Comparison of ENCODE assay signal across 17 mouse cellular contexts in the genomic region with DNA sequence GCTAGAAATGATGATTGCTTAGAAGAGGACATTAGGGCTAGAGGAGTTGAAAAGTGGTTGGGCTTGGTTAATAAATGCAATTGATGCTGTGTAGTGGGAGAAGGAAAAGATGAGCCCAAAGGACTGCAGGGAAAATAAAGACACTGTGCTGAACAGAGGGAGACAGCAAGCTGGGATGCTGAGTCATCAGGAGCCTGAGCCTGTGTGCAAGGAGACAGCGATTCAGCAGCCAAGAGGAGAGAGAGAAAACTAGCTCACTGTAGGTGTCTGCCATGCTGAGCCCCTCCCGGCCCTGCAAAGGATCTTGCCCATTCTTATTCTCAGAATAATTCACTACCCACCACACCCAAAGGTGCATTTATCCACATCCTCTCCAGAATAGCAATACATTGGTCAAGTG.
DNase-seq lines count a peak whose midpoint lies in the region; ATAC-seq and TF ChIP-seq lines count a peak whose summit lies in the region.
"Had no signal": no experiment of that assay in that cellular context is flagged by ENCODE, and none has a peak within 500 bp of the region (broad histone marks: within the 10 kb centered on the region; RNA-seq: fewer than 3 reads in every experiment).

No protein-coding gene starts in this region.

- no peak overlapping the region for H3K27ac ChIP-seq in midbrain, embryonic 15.5 days
- H3K27ac ChIP-seq in midbrain, embryonic 14.5 days (replicated peaks; ENCODE audit: low read depth, low read length): no peak overlapping the region
- H3K27ac ChIP-seq in cortical plate, adult 2 months (ENCODE audit: insufficient read depth, low read length): peak overlapping the region; percentile 52; the same call in 1 of the 2 replicates
- no peak overlapping the region for H3K27ac ChIP-seq in kidney, embryonic 15.5 days
- H3K27ac ChIP-seq: embryonic facial prominence, embryonic 10.5 days; hindbrain, postnatal 0 days; lung, embryonic 15.5 days had no signal

- no peak overlapping the region for H3K9ac ChIP-seq in midbrain, embryonic 15.5 days
- no peak overlapping the region for H3K9ac ChIP-seq in midbrain, embryonic 14.5 days (replicated peaks; ENCODE audit: low read length)
- H3K9ac ChIP-seq in kidney, embryonic 15.5 days: no peak overlapping the region
- H3K9ac ChIP-seq: lung, embryonic 15.5 days had no signal

- DNase-seq in frontal cortex, postnatal 36 days (ENCODE audit: low spot score in 2 of 2): peak; percentile 39 to 48
- no peak for DNase-seq in frontal cortex, postnatal 10 days (ENCODE audit: low spot score in 2 of 2)
- no peak for DNase-seq in midbrain, embryonic 14.5 days
- peak; percentile 67 for DNase-seq in telencephalon, adult 2 months (ENCODE audit: low read depth, low spot score)
- DNase-seq: cerebellum, postnatal 10 days; kidney, adult 9 months; thymus, adult 2 months had no signal

- no peak for TF ChIP-seq POLR2A in cortical plate, adult 2 months (IDR thresholded peaks at IDR 0.05; ENCODE audit: extremely low read depth, insufficient read depth, low read length)

- H3K4me2 ChIP-seq in midbrain, embryonic 15.5 days: no peak overlapping the region
- no peak overlapping the region for H3K4me2 ChIP-seq in midbrain, embryonic 14.5 days (ENCODE audit: low read length)
- no peak overlapping the region for H3K4me2 ChIP-seq in kidney, embryonic 15.5 days
- H3K4me2 ChIP-seq: heart, embryonic 11.5 days; lung, embryonic 15.5 days had no signal

- H3K4me3 ChIP-seq in midbrain, embryonic 15.5 days: no peak overlapping the region
- H3K4me3 ChIP-seq in midbrain, embryonic 14.5 days (replicated peaks; ENCODE audit: low read depth, low read length): no peak overlapping the region
- H3K4me3 ChIP-seq in cortical plate, adult 2 months (ENCODE audit: insufficient read depth, low read length): no peak overlapping the region
- H3K4me3 ChIP-seq in kidney, embryonic 15.5 days (replicated peaks): no peak overlapping the region
- H3K4me3 ChIP-seq: embryonic facial prominence, embryonic 10.5 days; erythroblast, embryonic 14.5 days; lung, embryonic 15.5 days had no signal

- no peaks in the 10 kb centered on the region for H3K27me3 ChIP-seq in midbrain, embryonic 15.5 days (replicated peaks)
- H3K27me3 ChIP-seq in midbrain, embryonic 14.5 days (ENCODE audit: control insufficient read depth, insufficient read depth, low read length): no peaks in the 10 kb centered on the region
- H3K27me3 ChIP-seq in kidney, embryonic 15.5 days: no peaks in the 10 kb centered on the region
- H3K27me3 ChIP-seq: CH12.LX; lung, embryonic 15.5 days had no signal

- peaks cover 9% of the 10 kb centered on the region; the same call in 1 of the 2 replicates for H3K4me1 ChIP-seq in midbrain, embryonic 15.5 days
- H3K4me1 ChIP-seq in midbrain, embryonic 14.5 days (ENCODE audit: control insufficient read depth, insufficient read depth, low read length): 0 out of 2 replicates have a peak, but pooled peaks cover 3% of the 10 kb centered on the region
- H3K4me1 ChIP-seq in cortical plate, adult 2 months (ENCODE audit: control insufficient read depth, insufficient read depth, low read length): peaks cover 3% of the 10 kb centered on the region; the same call in 1 of the 2 replicates
- H3K4me1 ChIP-seq in kidney, embryonic 15.5 days: 0 out of 2 replicates have a peak, but pooled peaks cover 3% of the 10 kb centered on the region
- H3K4me1 ChIP-seq: lung, embryonic 15.5 days had no signal

- WGBS in midbrain, embryonic 15.5 days: 64% methylated on average over 2 of the region's 2 CpGs
- 58% methylated on average over 2 of the region's 2 CpGs for WGBS in midbrain, embryonic 14.5 days
- WGBS in kidney, embryonic 15.5 days: 65% methylated on average over 2 of the region's 2 CpGs

- H3K36me3 ChIP-seq in midbrain, embryonic 15.5 days (replicated peaks): no peaks in the 10 kb centered on the region
- H3K36me3 ChIP-seq in midbrain, embryonic 14.5 days (ENCODE audit: control insufficient read depth, insufficient read depth, low read length): no peaks in the 10 kb centered on the region
- no peaks in the 10 kb centered on the region for H3K36me3 ChIP-seq in kidney, embryonic 15.5 days
- H3K36me3 ChIP-seq: embryonic facial prominence, embryonic 10.5 days; lung, embryonic 15.5 days had no signal

- TF ChIP-seq CTCF in cortical plate, adult 2 months (IDR thresholded peaks at IDR 0.05; ENCODE audit: extremely low read depth, insufficient read depth, low read length): no peak

- no peaks in the 10 kb centered on the region for H3K9me3 ChIP-seq in midbrain, embryonic 15.5 days
- H3K9me3 ChIP-seq in midbrain, embryonic 14.5 days (ENCODE audit: control insufficient read depth, low read length): no peaks in the 10 kb centered on the region
- H3K9me3 ChIP-seq in kidney, embryonic 15.5 days (replicated peaks): no peaks in the 10 kb centered on the region
- H3K9me3 ChIP-seq: embryonic facial prominence, embryonic 10.5 days; lung, embryonic 15.5 days had no signal

- ATAC-seq in midbrain, embryonic 15.5 days (replicated peaks): 0 out of 2 replicates have a peak, but pooled peaks have one; percentile 52
- no peak for ATAC-seq in midbrain, embryonic 14.5 days (ENCODE audit: low FRiP score, low TSS enrichment)
- no peak for ATAC-seq in kidney, embryonic 15.5 days (replicated peaks; ENCODE audit: low FRiP score)
- ATAC-seq: hindbrain, postnatal 0 days; midbrain, embryonic 16.5 days had no signal

Comparison
In these comparisons a context has a peak if more than half of its experiments do, and no peak if none do; other contexts are left out.
1. DNase-seq: peak in frontal cortex, postnatal 36 days (2 of 2) and telencephalon, adult 2 months (single experiment); none in frontal cortex, postnatal 10 days (0 of 2) and midbrain, embryonic 14.5 days (single experiment).